Mouse (Mus musculus) left cerebral cortex, postnatal 25 days (tissue): ENCODE measurements around the gene Sbf2. TPM values are rescaled to one million over a fixed set of nuclear protein-coding genes. Genes with fewer than 3 reads are reported as not detected.
"Not testable (repeated sequence)": the region's sequence is repeated elsewhere in the genome, so short reads cannot be mapped to it uniquely, and the experiment has no call there.

ENCODE experiments used
- DNase-seq, 2 experiments: peaks; one replicate each; pipeline ENCODE4 v3.0.0; 2022; ENCODE audit warnings: low spot score in 2 of 2, mixed read lengths in 1 of 2
- intact Hi-C: fragments of 180-260 bp; cut with DNase I; formaldehyde crosslinking; loops from one replicate; pipeline ENCODE4 v1.15.1; 2025
- total RNA-seq, 2 experiments: library from RNA; stranded (reverse); gene quantifications; 2 replicates each; pipeline ENCODE4 v1.2.3; 2021

Gene Sbf2
- total RNA-seq, 2 experiments from 2014 or later = 58.3 to 70.2 TPM

GRCm38 (mm10) chr7:110597141-110597540 is 17.6 kb downstream of the Sbf2 start:
- DNase-seq = no peak
- intact Hi-C loops = no loop called here

- DNase-seq, intact Hi-C loops: not testable (repeated sequence)
Observed at GRCm38 (mm10) chr7:110593991-110594390, 20.7 kb downstream of the Sbf2 start.

- no peak for DNase-seq
- intact Hi-C loops = no loop called here
Observed at GRCm38 (mm10) chr7:110587721-110588120, 27.0 kb downstream of the Sbf2 start.

GRCm38 (mm10) chr7:110585250-110585649 is 29.5 kb downstream of the Sbf2 start:
- intact Hi-C loops = no loop called here
- no peak for DNase-seq

GRCm38 (mm10) chr7:110584159-110584558 is 30.6 kb downstream of the Sbf2 start:
- intact Hi-C loops = no loop called here
- no peak for DNase-seq

GRCm38 (mm10) chr7:110583705-110584104 is 31.0 kb downstream of the Sbf2 start:
- intact Hi-C loops = no loop called here
- DNase-seq = no peak

- intact Hi-C loops = no loop called here
- DNase-seq = no peak
Observed at GRCm38 (mm10) chr7:110565815-110566549, 48.7 kb downstream of the Sbf2 start.

GRCm38 (mm10) chr7:110561647-110562046 is 53.1 kb downstream of the Sbf2 start:
- DNase-seq = no peak
- intact Hi-C loops = no loop called here

- intact Hi-C loops = loop anchor here (5.0 kb wide), 1 partner anchor 55 kb away; the partner anchor contains the start of gene Sbf2
Observed at GRCm38 (mm10) chr7:110557001-110557400, 57.7 kb downstream of the Sbf2 start.

GRCm38 (mm10) chr7:110556221-110556620 is 58.5 kb downstream of the Sbf2 start:
- no peak for DNase-seq
- intact Hi-C loops = loop anchor here (5.0 kb wide), 1 partner anchor 56 kb away; the partner anchor contains the start of gene Sbf2

More at GRCm38 (mm10) chr7:110557001-110557400, 57.7 kb downstream of the Sbf2 start:
- DNase-seq = no peak

- intact Hi-C loops = loop anchor here (5.0 kb wide), 1 partner anchor 57 kb away; the partner anchor contains the start of gene Sbf2
- peak; percentile 18 to 87 for DNase-seq
Observed at GRCm38 (mm10) chr7:110555260-110555659, 59.5 kb downstream of the Sbf2 start.

GRCm38 (mm10) chr7:110548268-110548667 is 66.5 kb downstream of the Sbf2 start:
- intact Hi-C loops = loop anchor here (1.0 to 5.0 kb wide), 2 partner anchors 80 to 261 kb away; no protein-coding TSS in a partner anchor

GRCm38 (mm10) chr7:110543341-110543740 is 71.4 kb downstream of the Sbf2 start:
- intact Hi-C loops = no loop called here
- no peak for DNase-seq

More at GRCm38 (mm10) chr7:110548268-110548667, 66.5 kb downstream of the Sbf2 start:
- peak in 1 of 2 experiments; percentile 46 for DNase-seq

GRCm38 (mm10) chr7:110539266-110539665 is 75.5 kb downstream of the Sbf2 start:
- intact Hi-C loops = no loop called here
- DNase-seq = no peak

- intact Hi-C loops = not testable (repeated sequence)
Observed at GRCm38 (mm10) chr7:110530295-110530694, 84.4 kb downstream of the Sbf2 start.

GRCm38 (mm10) chr7:110525090-110525775 is 89.5 kb downstream of the Sbf2 start:
- no peak for DNase-seq
- intact Hi-C loops = no loop called here

More at GRCm38 (mm10) chr7:110530295-110530694, 84.4 kb downstream of the Sbf2 start:
- not testable (repeated sequence) for DNase-seq

GRCm38 (mm10) chr7:110516241-110517220 is 98.2 kb downstream of the Sbf2 start:
- DNase-seq = no peak
- intact Hi-C loops = no loop called here

- intact Hi-C loops = no loop called here
- DNase-seq = no peak
Observed at GRCm38 (mm10) chr7:110514131-110514530, 100.6 kb downstream of the Sbf2 start.

GRCm38 (mm10) chr7:110498653-110499052 is 116.1 kb downstream of the Sbf2 start:
- DNase-seq = no peak

More at GRCm38 (mm10) chr7:110498653-110499052, 116.1 kb downstream of the Sbf2 start:
- intact Hi-C loops = no loop called here
